Mouse (Mus musculus): ENCODE results near the gene Olfr149.
"Not testable (repeated sequence)": the region's sequence is repeated elsewhere in the genome, so short reads cannot be mapped to it uniquely, and the experiment has no call there.

The Olfr149 gene

GRCm38 (mm10) chr9:39707017-39707416 lies at the start of gene Olfr149:
Gene Olfr149, minus strand, starts transcription at chr9:39707117.
- no peak for DNase-seq

DNA sequence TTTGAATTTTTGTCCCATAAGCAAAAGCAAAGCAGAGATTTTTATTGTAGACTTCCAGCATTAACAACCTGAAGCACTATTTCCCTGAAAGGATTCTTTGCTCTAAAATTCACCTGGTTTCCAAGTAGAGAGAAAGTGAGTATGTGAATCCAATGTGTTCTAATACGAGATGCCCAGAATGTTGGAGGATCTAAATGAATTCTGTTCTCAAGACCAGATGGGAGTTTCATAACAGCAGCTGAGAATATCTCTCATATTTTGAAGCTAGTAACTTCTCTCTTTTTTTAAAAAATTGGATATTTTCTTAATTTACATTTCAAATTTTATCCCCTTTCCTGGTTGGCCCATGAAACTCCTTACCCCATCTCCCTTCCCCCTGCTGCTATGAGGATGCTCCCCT lies 39.5 kb upstream of the Olfr149 start:
- no peak for DNase-seq

- no peak for DNase-seq
These were observed 39.0 kb upstream of the Olfr149 start, which contains the start of gene Olfr967 for GRCm38 (mm10) chr9:39745949-39746348. Gene Olfr967, plus strand, starts transcription at chr9:39746249.

DNA sequence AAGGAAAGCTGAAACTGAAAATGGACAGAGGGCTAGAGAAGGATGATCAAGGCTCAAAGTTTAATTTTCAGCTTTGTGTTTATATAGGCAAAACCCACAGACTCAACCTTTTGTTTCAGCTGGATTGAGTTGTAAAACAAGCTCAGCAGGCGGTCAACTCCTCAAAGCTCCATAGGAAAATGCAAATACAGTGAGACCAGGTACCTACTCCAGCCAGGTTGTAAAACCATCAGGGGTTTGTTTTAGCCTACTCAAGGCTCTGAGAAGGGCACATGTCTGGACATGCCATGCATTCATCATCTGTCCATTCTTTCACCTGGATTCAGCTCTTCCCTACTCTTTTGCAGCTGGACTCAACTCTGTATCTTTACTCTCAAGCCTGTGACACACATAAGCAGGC lies 33.8 kb upstream of the Olfr149 start:
- DNase-seq: no peak

DNA sequence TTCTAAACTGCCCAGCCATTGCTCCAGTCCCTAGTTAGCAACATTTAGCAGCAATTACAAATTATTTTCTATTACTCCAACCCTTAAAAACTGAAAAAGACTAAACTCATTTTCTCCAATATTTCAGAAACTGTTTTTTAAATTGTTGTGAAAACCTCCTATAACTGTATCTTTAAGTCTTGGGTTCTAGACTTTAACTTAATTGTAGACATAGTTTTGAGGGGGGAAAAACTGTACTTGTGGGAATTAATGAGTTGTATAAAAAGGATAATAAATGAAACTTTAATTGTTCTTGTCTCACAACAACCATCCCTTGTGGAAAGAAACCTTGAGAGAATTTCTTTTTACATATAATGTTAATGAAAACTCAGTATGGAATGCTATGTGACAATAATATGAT lies 23.8 kb upstream of the Olfr149 start, which contains the start of gene Olfr150:
Olfr150 (plus strand) TSS at position 301 of the 400 bp plus-strand sequence.
- no peak for DNase-seq

GRCm38 (mm10) chr9:39711053-39711452 lies 4.1 kb upstream of the Olfr149 start, which contains the start of gene Olfr965:
Gene Olfr965, plus strand, starts transcription at chr9:39711353.
- DNase-seq: no peak

DNA sequence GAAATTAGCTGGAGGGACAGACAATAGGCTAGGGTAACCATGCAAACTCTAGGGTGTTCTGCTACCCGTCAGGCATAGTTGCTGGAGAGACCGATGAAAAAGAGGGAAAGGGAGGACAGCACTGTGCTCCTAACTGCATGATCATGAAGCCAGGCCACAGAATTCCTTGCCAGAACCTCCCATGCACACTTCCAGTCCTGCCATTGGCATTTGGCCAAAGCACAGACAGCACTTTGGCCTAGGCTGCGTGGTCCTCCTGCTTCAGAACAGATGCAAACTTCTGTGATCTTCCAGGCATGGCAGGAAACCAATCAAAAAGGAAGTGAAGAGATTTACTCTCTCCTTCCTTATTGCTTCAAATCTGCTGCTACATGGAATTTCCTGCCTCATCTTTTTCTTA lies 2.0 kb upstream of the Olfr149 start:
- DNase-seq: no peak

GRCm38 (mm10) chr9:39701123-39701522 lies 5.8 kb downstream of the Olfr149 start:
- DNase-seq: not testable (repeated sequence)

DNA sequence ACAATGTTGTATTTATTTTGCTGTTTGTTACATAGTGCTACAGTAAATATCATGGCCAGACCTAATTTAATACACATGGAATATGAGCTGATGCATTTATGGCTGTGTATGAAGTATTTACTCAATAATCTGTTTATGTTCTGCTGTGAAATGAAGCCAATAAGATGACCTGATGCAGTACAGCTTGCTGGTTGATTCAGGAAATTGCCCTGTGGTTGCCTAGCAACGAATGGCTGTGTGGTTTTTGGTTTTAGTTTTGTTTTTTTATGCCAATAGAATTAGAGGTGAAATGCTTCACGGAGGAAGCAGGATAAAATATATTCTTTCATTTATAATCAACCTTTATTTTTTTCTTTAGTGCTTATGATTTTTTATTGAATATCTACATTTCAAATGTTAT lies 27.6 kb downstream of the Olfr149 start:
- no peak for DNase-seq

DNA sequence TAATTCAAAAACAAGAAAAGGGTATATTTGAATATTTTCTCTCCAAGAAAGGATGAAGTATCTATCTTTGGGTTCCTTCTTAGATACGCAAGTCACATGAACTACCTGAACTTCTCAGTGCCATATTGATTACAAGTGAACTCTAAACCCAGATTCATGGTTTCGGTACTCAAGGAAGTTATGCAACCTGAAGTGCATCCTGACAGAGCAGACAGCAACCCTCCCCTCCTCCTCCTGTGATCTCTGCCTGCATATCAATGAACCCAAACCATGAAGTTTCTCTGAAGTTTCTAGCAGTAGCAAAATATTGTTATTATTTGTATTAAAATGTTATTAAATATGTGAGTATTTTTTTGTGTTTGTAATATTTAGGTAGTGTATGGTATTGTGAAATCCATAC lies 28.4 kb downstream of the Olfr149 start:
- DNase-seq: no peak

DNA sequence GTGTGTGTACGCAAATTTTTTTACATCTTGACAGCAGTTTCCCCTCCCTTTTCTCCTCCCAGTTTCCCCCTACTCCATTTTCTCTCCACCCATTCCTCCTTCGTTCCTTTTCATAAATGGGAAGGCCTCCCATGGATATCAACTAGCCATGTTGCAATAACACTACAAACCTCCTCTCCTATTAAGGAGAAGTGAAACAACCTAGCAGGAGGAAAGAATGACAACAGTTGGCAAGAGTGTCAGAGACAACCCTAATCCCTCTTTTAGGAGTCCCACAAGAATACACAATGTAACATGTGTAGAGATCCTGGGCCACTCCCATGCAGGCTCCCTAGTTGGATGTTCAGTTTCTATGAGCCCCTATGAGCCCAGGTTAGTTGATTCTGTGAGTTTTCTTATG lies 32.1 kb downstream of the Olfr149 start:
- DNase-seq: no peak

GRCm38 (mm10) chr9:39669723-39670122 lies 37.2 kb downstream of the Olfr149 start:
- DNase-seq: no peak

DNA sequence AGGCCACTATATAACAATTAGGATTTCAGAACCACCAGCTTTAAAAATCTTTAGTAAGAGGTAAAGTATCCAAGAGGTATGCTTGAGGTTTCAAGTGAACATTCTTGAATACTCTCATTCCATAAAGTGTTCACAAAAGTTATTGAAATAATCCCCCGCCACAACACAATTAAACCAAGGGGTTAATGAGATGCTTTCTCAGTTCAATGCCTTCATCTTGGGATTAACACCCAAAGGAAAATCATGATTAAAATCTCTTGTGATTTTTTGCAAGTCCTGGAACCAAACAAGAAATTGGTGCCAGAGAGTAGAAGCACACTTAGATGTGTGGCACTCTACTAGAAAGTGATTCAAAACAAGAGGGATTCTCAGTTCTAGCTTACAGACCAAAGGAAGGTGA lies 40.0 kb downstream of the Olfr149 start, which contains the start of gene Olfr963:
Olfr963 (plus strand) TSS at position 301 of the 400 bp plus-strand sequence.
- DNase-seq: no peak

DNA sequence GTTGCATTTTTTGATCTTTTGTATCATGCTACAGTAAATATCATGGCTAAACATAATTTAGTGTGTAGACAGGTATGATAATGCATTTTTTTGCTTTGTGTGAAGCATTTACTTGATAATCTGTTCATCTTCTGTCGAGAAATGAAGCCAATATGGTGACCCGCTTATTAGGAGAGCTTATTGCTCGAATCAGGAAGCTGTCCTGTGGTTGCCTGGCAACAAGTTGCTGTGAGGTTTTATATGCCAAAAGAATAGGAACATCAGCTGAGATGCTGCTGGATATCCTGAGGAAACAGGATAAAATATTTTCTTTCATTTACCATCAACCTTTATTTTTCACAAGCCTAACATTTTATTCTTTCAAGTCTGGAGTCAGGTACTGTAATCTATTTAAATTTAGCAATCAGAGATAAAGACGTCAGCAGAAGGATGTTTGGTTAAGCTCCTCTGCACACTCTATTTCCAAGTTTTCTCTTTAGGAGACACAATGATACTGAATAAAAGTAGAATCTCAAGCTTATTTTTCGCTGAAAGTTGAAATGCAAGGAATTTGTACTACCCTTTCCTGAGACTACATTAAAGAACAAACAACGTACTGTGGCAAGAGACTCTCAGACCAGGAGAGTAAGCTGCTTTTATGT lies 52.0 kb downstream of the Olfr149 start:
- no peak for DNase-seq

Measured in cerebellum, adult 8-10 months (tissue).